Mouse (Mus musculus) frontal cortex, postnatal 25 days (tissue): ENCODE data around the gene Celf2.

Experiments used
- DNase-seq, 2 experiments: peaks; one replicate each; pipeline ENCODE4 v3.0.0; 2022; ENCODE audit warnings: low spot score in 2 of 2

Celf2 gene

GRCm38 (mm10) chr2:6553656-6554055 is 955.7 kb downstream of the Celf2 start:
- no peak for DNase-seq

GRCm38 (mm10) chr2:6549251-6549650 is 960.1 kb downstream of the Celf2 start:
- no peak for DNase-seq

GRCm38 (mm10) chr2:6547139-6547664 is 962.2 kb downstream of the Celf2 start:
- DNase-seq: no peak

GRCm38 (mm10) chr2:6546462-6547138 is 962.8 kb downstream of the Celf2 start:
- no peak for DNase-seq

- no peak for DNase-seq
These were observed 964.0 kb downstream of the Celf2 start for GRCm38 (mm10) chr2:6545127-6545931.

GRCm38 (mm10) chr2:6543650-6544049 is 965.7 kb downstream of the Celf2 start:
- no peak for DNase-seq

GRCm38 (mm10) chr2:6542556-6543180 is 966.7 kb downstream of the Celf2 start:
- DNase-seq: no peak

- DNase-seq: no peak
These were observed 968.5 kb downstream of the Celf2 start for GRCm38 (mm10) chr2:6540825-6541224.

- no peak for DNase-seq
These were observed 969.3 kb downstream of the Celf2 start for GRCm38 (mm10) chr2:6540092-6540491.

GRCm38 (mm10) chr2:6538500-6538899 is 970.9 kb downstream of the Celf2 start:
- no peak for DNase-seq

- no peak for DNase-seq
These were observed 971.3 kb downstream of the Celf2 start for GRCm38 (mm10) chr2:6538031-6538430.

GRCm38 (mm10) chr2:6537326-6537725 is 972.0 kb downstream of the Celf2 start:
- no peak for DNase-seq

GRCm38 (mm10) chr2:6536372-6536771 is 973.0 kb downstream of the Celf2 start:
- DNase-seq: no peak

GRCm38 (mm10) chr2:6532341-6532740 is 977.0 kb downstream of the Celf2 start:
- no peak for DNase-seq

GRCm38 (mm10) chr2:6528076-6528475 is 981.3 kb downstream of the Celf2 start:
- DNase-seq: no peak

GRCm38 (mm10) chr2:6526825-6527224 is 982.5 kb downstream of the Celf2 start:
- no peak for DNase-seq

GRCm38 (mm10) chr2:6526311-6526710 is 983.1 kb downstream of the Celf2 start:
- no peak for DNase-seq

- DNase-seq: no peak
These were observed 985.5 kb downstream of the Celf2 start for GRCm38 (mm10) chr2:6523924-6524300.

GRCm38 (mm10) chr2:6523261-6523923 is 986.0 kb downstream of the Celf2 start:
- DNase-seq: no peak

GRCm38 (mm10) chr2:6522411-6522810 is 987.0 kb downstream of the Celf2 start:
- DNase-seq: no peak

GRCm38 (mm10) chr2:6513176-6513575 is 996.2 kb downstream of the Celf2 start:
- DNase-seq: no peak

- no peak for DNase-seq
These were observed 1002.3 kb downstream of the Celf2 start for GRCm38 (mm10) chr2:6507071-6507470.
